Mouse (Mus musculus): Measurements from ENCODE around the gene Phf19. TPM values are rescaled to one million over a fixed set of nuclear protein-coding genes. Genes with fewer than 3 reads are reported as not detected.

Gene Phf19
- polyA plus RNA-seq, 1 experiment = not detected

GRCm38 (mm10) chr2:34857728-34858127 is 56.1 kb downstream of the Phf19 start:
- H3K4me3 ChIP-seq (ENCODE audit: insufficient read depth, low read depth, low read length) = no peak overlapping the region
- no peak overlapping the region for H3K27ac ChIP-seq (ENCODE audit: insufficient read depth, low read depth, low read length)
- 91% methylated on average over 8 of the region's 8 CpGs for WGBS
- H3K4me1 ChIP-seq (ENCODE audit: control insufficient read depth, insufficient read depth, low read length) = no peaks in the 10 kb centered on the region
- TF ChIP-seq CTCF (IDR thresholded peaks at IDR 0.05; ENCODE audit: insufficient read depth, low read depth, low read length) (no peak), POLR2A (IDR thresholded peaks at IDR 0.05; ENCODE audit: insufficient read depth, low read depth, low read length) (no peak)

GRCm38 (mm10) chr2:34855265-34855664 is 58.6 kb downstream of the Phf19 start:
- TF ChIP-seq CTCF (IDR thresholded peaks at IDR 0.05; ENCODE audit: insufficient read depth, low read depth, low read length) (no peak), POLR2A (IDR thresholded peaks at IDR 0.05; ENCODE audit: insufficient read depth, low read depth, low read length) (no peak)
- Histone ChIP-seq H3K4me1 (ENCODE audit: control insufficient read depth, insufficient read depth, low read length) (no peaks in the 10 kb centered on the region), H3K4me3 (ENCODE audit: insufficient read depth, low read depth, low read length) (no peak overlapping the region), H3K27ac (ENCODE audit: insufficient read depth, low read depth, low read length) (no peak overlapping the region)
- WGBS = 93% methylated on average over 4 of the region's 4 CpGs

- WGBS = 97% methylated on average over 1 of the region's 1 CpGs
- no peak for TF ChIP-seq CTCF (IDR thresholded peaks at IDR 0.05; ENCODE audit: insufficient read depth, low read depth, low read length)
- TF ChIP-seq POLR2A (IDR thresholded peaks at IDR 0.05; ENCODE audit: insufficient read depth, low read depth, low read length) = no peak
- Histone ChIP-seq H3K27ac (ENCODE audit: insufficient read depth, low read depth, low read length) (no peak overlapping the region), H3K4me1 (ENCODE audit: control insufficient read depth, insufficient read depth, low read length) (no peaks in the 10 kb centered on the region), H3K4me3 (ENCODE audit: insufficient read depth, low read depth, low read length) (no peak overlapping the region)
Measured at GRCm38 (mm10) chr2:34847702-34848101, 66.1 kb downstream of the Phf19 start.

Other genes with a start within 250 kb of the Phf19 start
- not detected in 2 replicates for gene Gapvd1, start 158.8 kb downstream of the Phf19 start, polyA plus RNA-seq (2012; ENCODE audit: insufficient read depth, insufficient read length, low replicate concordance, missing spikeins)
- not detected in 2 replicates for gene Hspa5, start 142.1 kb downstream of the Phf19 start, polyA plus RNA-seq (2012; ENCODE audit: insufficient read depth, insufficient read length, low replicate concordance, missing spikeins)
- gene Rabepk, start 114.1 kb downstream of the Phf19 start, polyA plus RNA-seq (2012; ENCODE audit: insufficient read depth, insufficient read length, low replicate concordance, missing spikeins) = not detected in 2 replicates
- gene Fbxw2, start 87.7 kb downstream of the Phf19 start, polyA plus RNA-seq (2012; ENCODE audit: insufficient read depth, insufficient read length, low replicate concordance, missing spikeins) = not detected in 2 replicates
- gene Gm34653, start 81.0 kb downstream of the Phf19 start, polyA plus RNA-seq (2012; ENCODE audit: insufficient read depth, insufficient read length, low replicate concordance, missing spikeins) = not detected in 2 replicates
- gene Cutal, start 39.6 kb downstream of the Phf19 start, polyA plus RNA-seq (2012; ENCODE audit: insufficient read depth, insufficient read length, low replicate concordance, missing spikeins) = not detected in 2 replicates
- not detected in 2 replicates for gene Psmd5, start 39.1 kb downstream of the Phf19 start, polyA plus RNA-seq (2012; ENCODE audit: insufficient read depth, insufficient read length, low replicate concordance, missing spikeins)
- not detected in 2 replicates for gene Traf1, start 47.7 kb upstream of the Phf19 start, polyA plus RNA-seq (2012; ENCODE audit: insufficient read depth, insufficient read length, low replicate concordance, missing spikeins)
- gene Hc, start 147.4 kb upstream of the Phf19 start, polyA plus RNA-seq (2012; ENCODE audit: insufficient read depth, insufficient read length, low replicate concordance, missing spikeins) = not detected in 2 replicates
- gene AI182371, start 187.5 kb upstream of the Phf19 start, polyA plus RNA-seq (2012; ENCODE audit: insufficient read depth, insufficient read length, low replicate concordance, missing spikeins) = not detected in 2 replicates
- gene Cntrl, start 195.5 kb upstream of the Phf19 start, polyA plus RNA-seq (2012; ENCODE audit: insufficient read depth, insufficient read length, low replicate concordance, missing spikeins) = 331 TPM in 1 of 2 replicates, not detected in the other

Measured in olfactory bulb, adult 2 months (tissue).